Mouse (Mus musculus) c-Kit-positive CD71-positive TER-119-positive erythroid progenitor cells, embryonic 14.5 days (primary cell): ENCODE measurements around the gene Pak1.

ENCODE experiments used
- DNase-seq: peaks from one replicate; pipeline ENCODE4 v3.0.0-alpha.2; 2013; ENCODE audit warnings: low spot score

Pak1 gene

GRCm38 (mm10) chr7:97777191-97777590 lies 11.2 kb upstream of the Pak1 start:
- DNase-seq, result no peak

- DNase-seq, result no peak
Measured at GRCm38 (mm10) chr7:97780222-97780621, 8.1 kb upstream of the Pak1 start.

- no peak for DNase-seq
Measured at GRCm38 (mm10) chr7:97780815-97781214, 7.5 kb upstream of the Pak1 start.

- DNase-seq, result no peak
Measured at GRCm38 (mm10) chr7:97781496-97781895, 6.8 kb upstream of the Pak1 start.

- no peak for DNase-seq
Measured at GRCm38 (mm10) chr7:97783523-97783922, 4.8 kb upstream of the Pak1 start.

GRCm38 (mm10) chr7:97788669-97789483 lies 535 bp downstream of the Pak1 start:
- no peak for DNase-seq

- no peak for DNase-seq
Measured at GRCm38 (mm10) chr7:97790272-97790671, 1.9 kb downstream of the Pak1 start.

GRCm38 (mm10) chr7:97792324-97792723 lies 4.0 kb downstream of the Pak1 start:
- no peak for DNase-seq

GRCm38 (mm10) chr7:97803116-97803515 lies 14.8 kb downstream of the Pak1 start:
- DNase-seq, result no peak

GRCm38 (mm10) chr7:97804245-97805066 lies 16.1 kb downstream of the Pak1 start:
- no peak for DNase-seq

GRCm38 (mm10) chr7:97805067-97805365 lies 16.7 kb downstream of the Pak1 start:
- DNase-seq, result no peak

GRCm38 (mm10) chr7:97809307-97809706 lies 21.0 kb downstream of the Pak1 start:
- DNase-seq, result no peak

GRCm38 (mm10) chr7:97821875-97822274 lies 33.5 kb downstream of the Pak1 start:
- DNase-seq, result no peak

- DNase-seq, result no peak
Measured at GRCm38 (mm10) chr7:97829091-97829490, 40.8 kb downstream of the Pak1 start.

- no peak for DNase-seq
Measured at GRCm38 (mm10) chr7:97830739-97831138, 42.4 kb downstream of the Pak1 start.

GRCm38 (mm10) chr7:97832987-97833386 lies 44.6 kb downstream of the Pak1 start:
- DNase-seq, result no peak

- DNase-seq, result no peak
Measured at GRCm38 (mm10) chr7:97838574-97838973, 50.2 kb downstream of the Pak1 start.

GRCm38 (mm10) chr7:97841311-97841710 lies 53.0 kb downstream of the Pak1 start:
- no peak for DNase-seq

- DNase-seq, result no peak
Measured at GRCm38 (mm10) chr7:97842332-97842731, 54.0 kb downstream of the Pak1 start.

GRCm38 (mm10) chr7:97842806-97843570 lies 54.6 kb downstream of the Pak1 start:
- peak; percentile 77 for DNase-seq

- DNase-seq, result no peak
Measured at GRCm38 (mm10) chr7:97844419-97844818, 56.1 kb downstream of the Pak1 start.

- no peak for DNase-seq
Measured at GRCm38 (mm10) chr7:97845546-97845945, 57.2 kb downstream of the Pak1 start.

- DNase-seq, result no peak
Measured at GRCm38 (mm10) chr7:97846539-97846938, 58.2 kb downstream of the Pak1 start.
